Mouse (Mus musculus): Measurements from ENCODE around the gene Ctnnbl1. TPM values are rescaled to one million over a fixed set of nuclear protein-coding genes. Genes with fewer than 3 reads are reported as not detected.

Gene Ctnnbl1
- polyA plus RNA-seq, 1 experiment = 25.0 TPM

- no peak for TF ChIP-seq CTCF (IDR thresholded peaks at IDR 0.05; ENCODE audit: low read depth, low read length)
- no peak for TF ChIP-seq POLR2A (IDR thresholded peaks at IDR 0.05; ENCODE audit: borderline replicate concordance, low read depth, low read length)
- H3K4me1 ChIP-seq (ENCODE audit: control insufficient read depth, insufficient read depth, low read length) = peaks cover 6% of the 10 kb centered on the region
- no peak overlapping the region for H3K27ac ChIP-seq (ENCODE audit: insufficient read depth, low read depth, low read length)
- H3K4me3 ChIP-seq (ENCODE audit: insufficient read depth, low read length) = no peak overlapping the region
Measured at GRCm38 (mm10) chr2:157791528-157792162, 54.4 kb downstream of the Ctnnbl1 start.

- no peak overlapping the region for H3K4me3 ChIP-seq (ENCODE audit: insufficient read depth, low read length)
- TF ChIP-seq POLR2A (IDR thresholded peaks at IDR 0.05; ENCODE audit: borderline replicate concordance, low read depth, low read length) (no peak), CTCF (IDR thresholded peaks at IDR 0.05; ENCODE audit: low read depth, low read length) (no peak)
- H3K27ac ChIP-seq (ENCODE audit: insufficient read depth, low read depth, low read length) = no peak overlapping the region
- H3K4me1 ChIP-seq (ENCODE audit: control insufficient read depth, insufficient read depth, low read length) = peaks cover 6% of the 10 kb centered on the region
Measured at GRCm38 (mm10) chr2:157792840-157793552, 55.8 kb downstream of the Ctnnbl1 start.

- H3K4me3 ChIP-seq (ENCODE audit: insufficient read depth, low read length) = no peak overlapping the region
- H3K27ac ChIP-seq (ENCODE audit: insufficient read depth, low read depth, low read length) = no peak overlapping the region
- TF ChIP-seq CTCF (IDR thresholded peaks at IDR 0.05; ENCODE audit: low read depth, low read length) (no peak), POLR2A (IDR thresholded peaks at IDR 0.05; ENCODE audit: borderline replicate concordance, low read depth, low read length) (no peak)
- H3K4me1 ChIP-seq (ENCODE audit: control insufficient read depth, insufficient read depth, low read length) = peaks cover 6% of the 10 kb centered on the region
Measured at GRCm38 (mm10) chr2:157793851-157794332, 56.7 kb downstream of the Ctnnbl1 start.

- Histone ChIP-seq H3K4me1 (ENCODE audit: control insufficient read depth, insufficient read depth, low read length) (peaks cover 6% of the 10 kb centered on the region), H3K27ac (ENCODE audit: insufficient read depth, low read depth, low read length) (no peak overlapping the region)
- TF ChIP-seq POLR2A (IDR thresholded peaks at IDR 0.05; ENCODE audit: borderline replicate concordance, low read depth, low read length) = no peak
- TF ChIP-seq CTCF (IDR thresholded peaks at IDR 0.05; ENCODE audit: low read depth, low read length) = no peak
Measured at GRCm38 (mm10) chr2:157795627-157796423, 58.6 kb downstream of the Ctnnbl1 start.

GRCm38 (mm10) chr2:157799533-157799932, 62.3 kb downstream of the Ctnnbl1 start:
- Histone ChIP-seq H3K4me3 (ENCODE audit: insufficient read depth, low read length) (no peak overlapping the region), H3K4me1 (ENCODE audit: control insufficient read depth, insufficient read depth, low read length) (no peaks in the 10 kb centered on the region), H3K27ac (ENCODE audit: insufficient read depth, low read depth, low read length) (no peak overlapping the region)
- TF ChIP-seq POLR2A (IDR thresholded peaks at IDR 0.05; ENCODE audit: borderline replicate concordance, low read depth, low read length) = no peak
- TF ChIP-seq CTCF (IDR thresholded peaks at IDR 0.05; ENCODE audit: low read depth, low read length) = no peak

More at GRCm38 (mm10) chr2:157795627-157796423, 58.6 kb downstream of the Ctnnbl1 start:
- no peak overlapping the region for H3K4me3 ChIP-seq (ENCODE audit: insufficient read depth, low read length)

- no peak overlapping the region for H3K27ac ChIP-seq (ENCODE audit: insufficient read depth, low read depth, low read length)
- TF ChIP-seq POLR2A (IDR thresholded peaks at IDR 0.05; ENCODE audit: borderline replicate concordance, low read depth, low read length) (no peak), CTCF (IDR thresholded peaks at IDR 0.05; ENCODE audit: low read depth, low read length) (no peak)
- H3K4me3 ChIP-seq (ENCODE audit: insufficient read depth, low read length) = no peak overlapping the region
- no peaks in the 10 kb centered on the region for H3K4me1 ChIP-seq (ENCODE audit: control insufficient read depth, insufficient read depth, low read length)
Measured at GRCm38 (mm10) chr2:157800288-157800687, 63.1 kb downstream of the Ctnnbl1 start.

GRCm38 (mm10) chr2:157800746-157801501, 63.7 kb downstream of the Ctnnbl1 start:
- Histone ChIP-seq H3K4me1 (ENCODE audit: control insufficient read depth, insufficient read depth, low read length) (no peaks in the 10 kb centered on the region), H3K27ac (ENCODE audit: insufficient read depth, low read depth, low read length) (no peak overlapping the region), H3K4me3 (ENCODE audit: insufficient read depth, low read length) (no peak overlapping the region)
- TF ChIP-seq CTCF (IDR thresholded peaks at IDR 0.05; ENCODE audit: low read depth, low read length) = no peak
- TF ChIP-seq POLR2A (IDR thresholded peaks at IDR 0.05; ENCODE audit: borderline replicate concordance, low read depth, low read length) = no peak

GRCm38 (mm10) chr2:157801505-157802357, 64.5 kb downstream of the Ctnnbl1 start:
- H3K4me3 ChIP-seq (ENCODE audit: insufficient read depth, low read length) = no peak overlapping the region
- H3K27ac ChIP-seq (ENCODE audit: insufficient read depth, low read depth, low read length) = no peak overlapping the region
- H3K4me1 ChIP-seq (ENCODE audit: control insufficient read depth, insufficient read depth, low read length) = no peaks in the 10 kb centered on the region
- TF ChIP-seq POLR2A (IDR thresholded peaks at IDR 0.05; ENCODE audit: borderline replicate concordance, low read depth, low read length) (no peak), CTCF (IDR thresholded peaks at IDR 0.05; ENCODE audit: low read depth, low read length) (no peak)

All from bone marrow macrophage, adult 2 months (primary cell).